Mouse (Mus musculus) limb, embryonic 11.5 days (tissue): ENCODE measurements around the gene Xylb. TPM values are rescaled to one million over a fixed set of nuclear protein-coding genes. Genes with fewer than 3 reads are reported as not detected.

ENCODE experiments used
- ATAC-seq: fragments of 200-750 bp; cut with Nextera tagmentation; 2 replicates; pipeline ENCODE4 v1.8.0; 2017; ENCODE audit warnings: low read depth; ENCODE audit not compliant: insufficient number of reproducible peaks, low FRiP score, low TSS enrichment
- DNase-seq: peaks from one replicate; pipeline ENCODE4 v3.0.0-alpha.2; 2015; ENCODE audit warnings: low spot score
- H3K27ac ChIP-seq: fragments of 300-500 bp; sonication (generic); replicated peaks from 2 replicates; pipeline ENCODE4 v1.5.1; 2014; ENCODE audit warnings: low read depth, mild to moderate bottlenecking, low read length
- H3K27me3 ChIP-seq: fragments of 300-500 bp; sonication (generic); 2 replicates; pipeline ENCODE4 v1.6.1; 2014; ENCODE audit warnings: mild to moderate bottlenecking, low read length, mixed read lengths; ENCODE audit not compliant: control insufficient read depth, insufficient read depth
- H3K36me3 ChIP-seq: fragments of 300-500 bp; sonication (generic); 2 replicates; pipeline ENCODE4 v1.6.1; 2014; ENCODE audit warnings: mild to moderate bottlenecking, low read length, moderate library complexity, mixed read lengths; ENCODE audit not compliant: control insufficient read depth, insufficient read depth
- H3K4me1 ChIP-seq: fragments of 300-500 bp; sonication (generic); 2 replicates; pipeline ENCODE4 v1.6.1; 2014; ENCODE audit warnings: low read length, mixed read lengths; ENCODE audit not compliant: control insufficient read depth, insufficient read depth
- H3K4me2 ChIP-seq: fragments of 300-500 bp; sonication (generic); 2 replicates; pipeline ENCODE4 v1.6.1; 2014; ENCODE audit warnings: low read depth, mild to moderate bottlenecking, moderate library complexity; ENCODE audit not compliant: severe bottlenecking
- H3K4me3 ChIP-seq: fragments of 300-500 bp; sonication (generic); 2 replicates; pipeline ENCODE4 v1.5.1; 2014; ENCODE audit warnings: low read depth, low read length
- H3K9ac ChIP-seq: fragments of 300-500 bp; sonication (generic); 2 replicates; pipeline ENCODE4 v1.6.1; 2014; ENCODE audit warnings: mild to moderate bottlenecking, low read length
- H3K9me3 ChIP-seq: fragments of 300-500 bp; sonication (generic); 2 replicates; pipeline ENCODE4 v1.6.1; 2016; ENCODE audit warnings: low read length; ENCODE audit not compliant: control insufficient read depth
- WGBS: fragments of 180-500 bp; shearing (Covaris S2); extraction: QIAGEN DNeasy Blood & Tissue Kit; methylation state at CpG from one replicate; pipeline ENCODE4 v1.1.7; 2014; 5-methylcytosine and 5-hydroxymethylcytosine counted together
- polyA plus RNA-seq: library from polyadenylated mRNA; unstranded; fragments of >200 nt; fragmentation: Nextera tagmentation; extraction: Ambion mirVana; gene quantifications from 2 replicates; pipeline ENCODE4 v1.2.1, GENCODE M21; 2014

Gene Xylb
- polyA plus RNA-seq, 1 experiment from 2014 or later: 12.7 TPM

GRCm38 (mm10) chr9:119337842-119338241, 19.3 kb upstream of the Xylb start:
- Histone ChIP-seq H3K4me3 (no peak overlapping the region), H3K4me1 (peaks cover 11% of the 10 kb centered on the region; the same call in 1 of the 2 replicates), H3K9ac (no peak overlapping the region), H3K36me3 (no peaks in the 10 kb centered on the region), H3K4me2 (no peak overlapping the region), H3K27me3 (0 out of 2 replicates have a peak, but pooled peaks cover 2% of the 10 kb centered on the region), H3K9me3 (no peaks in the 10 kb centered on the region), H3K27ac (no peak overlapping the region)
- 92% methylated on average over 14 of the region's 14 CpGs for WGBS
- DNase-seq (no peak), ATAC-seq (no peak)

- no peak overlapping the region for H3K4me3 ChIP-seq
- peaks cover 11% of the 10 kb centered on the region; the same call in 1 of the 2 replicates for H3K4me1 ChIP-seq
- H3K9ac ChIP-seq: no peak overlapping the region
- H3K4me2 ChIP-seq: no peak overlapping the region
- H3K9me3 ChIP-seq: no peaks in the 10 kb centered on the region
- ATAC-seq (no peak), DNase-seq (no peak)
- no peak overlapping the region for H3K27ac ChIP-seq
- whole genome bisulfite sequencing: 83% methylated on average over 3 of the region's 3 CpGs
- H3K27me3 ChIP-seq: 0 out of 2 replicates have a peak, but pooled peaks cover 2% of the 10 kb centered on the region
- no peaks in the 10 kb centered on the region for H3K36me3 ChIP-seq
These were observed 18.8 kb upstream of the Xylb start for GRCm38 (mm10) chr9:119338350-119338749.

- no peaks in the 10 kb centered on the region for H3K9me3 ChIP-seq
- WGBS: 52% methylated on average over 7 of the region's 7 CpGs
- peaks cover 11% of the 10 kb centered on the region; the same call in 1 of the 2 replicates for H3K4me1 ChIP-seq
- H3K4me2 ChIP-seq: peak overlapping the region; percentile 77
- no peak overlapping the region for H3K9ac ChIP-seq
- H3K27ac ChIP-seq: no peak overlapping the region
- no peaks in the 10 kb centered on the region; the same call in 1 of the 2 replicates for H3K36me3 ChIP-seq
- H3K4me3 ChIP-seq: peak overlapping the region; percentile 70; the same call in 1 of the 2 replicates
- no peak for DNase-seq
- ATAC-seq: no peak
- H3K27me3 ChIP-seq: 0 out of 2 replicates have a peak, but pooled peaks cover 2% of the 10 kb centered on the region
These were observed 18.1 kb upstream of the Xylb start for GRCm38 (mm10) chr9:119339106-119339505.

GRCm38 (mm10) chr9:119339558-119340211, 17.5 kb upstream of the Xylb start, which contains the start of gene Acaa1a:
TSS of gene Acaa1a (plus strand) at chr9:119339676.
- H3K27ac ChIP-seq: no peak within 1 kb of the TSS; the same call in 1 of the 2 replicates
- peak within 1 kb of the TSS; percentile 77 for H3K4me2 ChIP-seq
- no peaks in the 10 kb centered on the region; the same call in 1 of the 2 replicates for H3K36me3 ChIP-seq
- ATAC-seq (no peak), DNase-seq (peak; percentile 64)
- WGBS: under 1% methylated on average over 43 of the region's 43 CpGs
- H3K4me3 ChIP-seq: peak within 1 kb of the TSS; percentile 70
- H3K27me3 ChIP-seq: 0 out of 2 replicates have a peak, but pooled peaks cover 2% of the 10 kb centered on the region
- H3K9me3 ChIP-seq: no peaks in the 10 kb centered on the region
- H3K4me1 ChIP-seq: peaks cover 11% of the 10 kb centered on the region; the same call in 1 of the 2 replicates
- peak within 1 kb of the TSS; percentile 68 for H3K9ac ChIP-seq

- Histone ChIP-seq H3K27ac (no peak overlapping the region), H3K4me1 (peaks cover 11% of the 10 kb centered on the region; the same call in 1 of the 2 replicates), H3K27me3 (0 out of 2 replicates have a peak, but pooled peaks cover 2% of the 10 kb centered on the region), H3K4me2 (peak overlapping the region; percentile 77), H3K4me3 (peak overlapping the region; percentile 70), H3K9me3 (no peaks in the 10 kb centered on the region), H3K9ac (peak overlapping the region; percentile 8; the same call in 1 of the 2 replicates), H3K36me3 (no peaks in the 10 kb centered on the region; the same call in 1 of the 2 replicates)
- DNase-seq (no peak), ATAC-seq (no peak)
- whole genome bisulfite sequencing: 6% methylated on average over 8 of the region's 8 CpGs
These were observed 17.0 kb upstream of the Xylb start for GRCm38 (mm10) chr9:119340212-119340580.

GRCm38 (mm10) chr9:119340909-119341816, 16.0 kb upstream of the Xylb start, which contains the start of gene Myd88:
TSS of gene Myd88 (minus strand) at chr9:119341411.
- 0 out of 2 replicates have a peak, but pooled peaks cover 2% of the 10 kb centered on the region for H3K27me3 ChIP-seq
- peaks cover 11% of the 10 kb centered on the region; the same call in 1 of the 2 replicates for H3K4me1 ChIP-seq
- H3K9ac ChIP-seq: peak within 1 kb of the TSS; percentile 78
- under 1% methylated on average over 68 of the region's 68 CpGs for WGBS
- H3K4me3 ChIP-seq: peak within 1 kb of the TSS; percentile 70
- no peaks in the 10 kb centered on the region for H3K9me3 ChIP-seq
- DNase-seq (peak; percentile 92), ATAC-seq (peak; percentile 97)
- peak within 1 kb of the TSS; percentile 77 for H3K4me2 ChIP-seq
- peak within 1 kb of the TSS; percentile 63 for H3K27ac ChIP-seq
- H3K36me3 ChIP-seq: peaks cover 3% of the 10 kb centered on the region; the same call in 1 of the 2 replicates

GRCm38 (mm10) chr9:119342728-119343127, 14.5 kb upstream of the Xylb start:
- Histone ChIP-seq H3K36me3 (peaks cover 6% of the 10 kb centered on the region; the same call in 1 of the 2 replicates), H3K4me2 (no peak overlapping the region)

GRCm38 (mm10) chr9:119346376-119346775, 10.8 kb upstream of the Xylb start:
- Histone ChIP-seq H3K9ac (no peak overlapping the region), H3K9me3 (no peaks in the 10 kb centered on the region), H3K27ac (no peak overlapping the region), H3K4me1 (peaks cover 4% of the 10 kb centered on the region; the same call in 1 of the 2 replicates), H3K4me3 (no peak overlapping the region), H3K36me3 (peaks cover 11% of the 10 kb centered on the region; the same call in 1 of the 2 replicates), H3K4me2 (no peak overlapping the region), H3K27me3 (no peaks in the 10 kb centered on the region)
- 93% methylated on average over 8 of the region's 8 CpGs for WGBS
- no peak for DNase-seq
- ATAC-seq: no peak

More at GRCm38 (mm10) chr9:119342728-119343127, 14.5 kb upstream of the Xylb start:
- no peak overlapping the region for H3K4me3 ChIP-seq
- no peak overlapping the region for H3K27ac ChIP-seq
- 0 out of 2 replicates have a peak, but pooled peaks cover 2% of the 10 kb centered on the region for H3K27me3 ChIP-seq
- peaks cover 11% of the 10 kb centered on the region; the same call in 1 of the 2 replicates for H3K4me1 ChIP-seq
- 92% methylated on average over 7 of the region's 7 CpGs for WGBS
- H3K9ac ChIP-seq: no peak overlapping the region
- DNase-seq: no peak
- H3K9me3 ChIP-seq: no peaks in the 10 kb centered on the region
- no peak for ATAC-seq
